Mouse (Mus musculus): Measurements from ENCODE around the gene Epo. TPM values are rescaled to one million over a fixed set of nuclear protein-coding genes. Genes with fewer than 3 reads are reported as not detected.

The Epo gene
- total and polyA plus RNA-seq, 3 experiments = not detected

- Histone ChIP-seq H3K27me3 (replicated peaks) (no peaks in the 10 kb centered on the region), H3K27ac (ENCODE audit: insufficient read depth, low read depth) (no peak overlapping the region), H3K36me3 (replicated peaks in 1 of 2; ENCODE audit: control insufficient read depth in 1 of 2, insufficient read depth in 1 of 2, low read length in 1 of 2) (peaks cover 91 to 99% of the 10 kb centered on the region in 2 experiments), H3K4me1 (ENCODE audit: control insufficient read depth in 1 of 2, insufficient read depth in 2 of 2) (peaks cover 0 to 22% of the 10 kb centered on the region in 2 experiments; a peak in 2 of 4 replicates), H3K9ac (ENCODE audit: insufficient read depth, low read depth) (no peak overlapping the region), H3K79me2 (replicated peaks; ENCODE audit: control insufficient read depth, extremely low read depth, insufficient read depth, poor library complexity, severe bottlenecking) (no peaks in the 10 kb centered on the region), H3K4me3 (replicated peaks in 1 of 3; ENCODE audit: low read depth in 2 of 3, low read length in 2 of 3, poor library complexity in 1 of 3) (no peak overlapping the region), H3K4me2 (ENCODE audit: insufficient read depth, low read depth, poor library complexity, severe bottlenecking) (no peak overlapping the region), H3K9me3 (replicated peaks; ENCODE audit: low read length) (no peaks in the 10 kb centered on the region)
- dilution Hi-C loops (cut with MboI; ENCODE audit: extremely low pct_ligation_motif_present, extremely low pct_unique_long_range_greater_than_20kb, low sequenced_read_pairs) (no loop called here), in situ Hi-C loops (cut with MboI; ENCODE audit: low pct_ligation_motif_present, low pct_unique_long_range_greater_than_20kb, low sequenced_read_pairs) (loop anchor here (25.0 kb wide), 1 partner anchor 238 kb away; no protein-coding TSS in a partner anchor)
- no peak for DNase-seq (ENCODE audit: extremely low read depth)
- no peak for TF ChIP-seq MYC (IDR thresholded peaks at IDR 0.05; ENCODE audit: low read depth, low read length)
- TF ChIP-seq EP300 (IDR thresholded peaks at IDR 0.05; ENCODE audit: low read length) = no peak
- no peak for TF ChIP-seq SMC3 (IDR thresholded peaks at IDR 0.05; ENCODE audit: low read depth, low read length)
- no peak for TF ChIP-seq ZMIZ1 (IDR thresholded peaks at IDR 0.05; ENCODE audit: low read depth, low read length)
- no peak for TF ChIP-seq JUND (conservative IDR thresholded peaks at IDR 0.05; ENCODE audit: low read depth, low read length)
- no peak for TF ChIP-seq UBTF (IDR thresholded peaks at IDR 0.05; ENCODE audit: low read depth, low read length)
- no peak for TF ChIP-seq TCF12 (IDR thresholded peaks at IDR 0.05; ENCODE audit: low read depth, low read length)
- TF ChIP-seq USF2 (conservative IDR thresholded peaks at IDR 0.05; ENCODE audit: low read depth, low read length) = no peak
- no peak for TF ChIP-seq RAD21 (IDR thresholded peaks at IDR 0.05; ENCODE audit: low read depth, low read length)
- no peak for TF ChIP-seq ZKSCAN1 (IDR thresholded peaks at IDR 0.05; ENCODE audit: borderline replicate concordance, low read depth, low read length)
- TF ChIP-seq CTCF (conservative IDR thresholded peaks at IDR 0.05 in 1 of 2, IDR thresholded peaks at IDR 0.05 in 1 of 2; ENCODE audit: low read depth in 2 of 2, low read length in 2 of 2) = no peak
- TF ChIP-seq GABPA (IDR thresholded peaks at IDR 0.05; ENCODE audit: insufficient replicate concordance, low read depth, low read length) = no peak
- TF ChIP-seq SIN3A (IDR thresholded peaks at IDR 0.05; ENCODE audit: low read length) = no peak
- no peak for TF ChIP-seq POLR2AphosphoS2 (IDR thresholded peaks at IDR 0.05; ENCODE audit: low read depth, low read length)
- TF ChIP-seq E2F4 (IDR thresholded peaks at IDR 0.05; ENCODE audit: insufficient replicate concordance, low read depth, low read length) = no peak
- no peak for TF ChIP-seq POLR2A (IDR thresholded peaks at IDR 0.05; ENCODE audit: low read depth, low read length)
- no peak for TF ChIP-seq ELF1 (IDR thresholded peaks at IDR 0.05; ENCODE audit: low read depth, low read length)
- no peak for TF ChIP-seq IRF4 (IDR thresholded peaks at IDR 0.05; ENCODE audit: low read depth, low read length)
Measured at GRCm38 (mm10) chr5:137524251-137524515, 8.9 kb downstream of the Epo start.

GRCm38 (mm10) chr5:137523396-137524250 lies 9.4 kb downstream of the Epo start:
- H3K36me3 ChIP-seq (replicated peaks in 1 of 2; ENCODE audit: control insufficient read depth in 1 of 2, insufficient read depth in 1 of 2, low read length in 1 of 2) = peaks cover 91 to 99% of the 10 kb centered on the region in 2 experiments
- dilution Hi-C loops (cut with MboI; ENCODE audit: extremely low pct_ligation_motif_present, extremely low pct_unique_long_range_greater_than_20kb, low sequenced_read_pairs) = no loop called here
- no peak overlapping the region for H3K4me2 ChIP-seq (ENCODE audit: insufficient read depth, low read depth, poor library complexity, severe bottlenecking)
- H3K9ac ChIP-seq (ENCODE audit: insufficient read depth, low read depth) = no peak overlapping the region
- no peak for TF ChIP-seq MXI1 (IDR thresholded peaks at IDR 0.05; ENCODE audit: low read depth, low read length)
- TF ChIP-seq ZKSCAN1 (IDR thresholded peaks at IDR 0.05; ENCODE audit: borderline replicate concordance, low read depth, low read length) = no peak
- no peak for TF ChIP-seq IRF4 (IDR thresholded peaks at IDR 0.05; ENCODE audit: low read depth, low read length)
- no peak for TF ChIP-seq NRF1 (IDR thresholded peaks at IDR 0.05; ENCODE audit: low read depth, low read length)
- no peak for TF ChIP-seq ZNF384 (IDR thresholded peaks at IDR 0.05; ENCODE audit: low read depth, low read length)
- no peak for TF ChIP-seq PAX5 (IDR thresholded peaks at IDR 0.05; ENCODE audit: low read length)
- TF ChIP-seq POLR2AphosphoS2 (IDR thresholded peaks at IDR 0.05; ENCODE audit: low read depth, low read length) = no peak
- TF ChIP-seq JUN (IDR thresholded peaks at IDR 0.05; ENCODE audit: insufficient read depth, low read depth, low read length) = no peak
- no peak for TF ChIP-seq RAD21 (IDR thresholded peaks at IDR 0.05; ENCODE audit: low read depth, low read length)
- no peak for TF ChIP-seq TCF12 (IDR thresholded peaks at IDR 0.05; ENCODE audit: low read depth, low read length)
- TF ChIP-seq CTCF (conservative IDR thresholded peaks at IDR 0.05 in 1 of 2, IDR thresholded peaks at IDR 0.05 in 1 of 2; ENCODE audit: low read depth in 2 of 2, low read length in 2 of 2) = no peak
- TF ChIP-seq MYC (IDR thresholded peaks at IDR 0.05; ENCODE audit: low read depth, low read length) = no peak
- no peak for TF ChIP-seq USF1 (IDR thresholded peaks at IDR 0.05; ENCODE audit: low read depth, low read length)
- no peak for TF ChIP-seq USF2 (conservative IDR thresholded peaks at IDR 0.05; ENCODE audit: low read depth, low read length)
- TF ChIP-seq ETS1 (conservative IDR thresholded peaks at IDR 0.05; ENCODE audit: low read depth, low read length) = no peak
- TF ChIP-seq MEF2A (IDR thresholded peaks at IDR 0.05; ENCODE audit: borderline replicate concordance, low read depth, low read length) = no peak
- no peak for TF ChIP-seq ELF1 (IDR thresholded peaks at IDR 0.05; ENCODE audit: low read depth, low read length)
- TF ChIP-seq MAX (IDR thresholded peaks at IDR 0.05; ENCODE audit: low read length) = no peak
- TF ChIP-seq CHD2 (IDR thresholded peaks at IDR 0.05; ENCODE audit: low read length) = no peak
- TF ChIP-seq GABPA (IDR thresholded peaks at IDR 0.05; ENCODE audit: insufficient replicate concordance, low read depth, low read length) = no peak
- no peaks in the 10 kb centered on the region for H3K27me3 ChIP-seq (replicated peaks)
- H3K79me2 ChIP-seq (replicated peaks; ENCODE audit: control insufficient read depth, extremely low read depth, insufficient read depth, poor library complexity, severe bottlenecking) = no peaks in the 10 kb centered on the region
- H3K27ac ChIP-seq (ENCODE audit: insufficient read depth, low read depth) = no peak overlapping the region
- no peak overlapping the region for H3K4me3 ChIP-seq (replicated peaks in 1 of 3; ENCODE audit: low read depth in 2 of 3, low read length in 2 of 3, poor library complexity in 1 of 3)
- no peaks in the 10 kb centered on the region for H3K9me3 ChIP-seq (replicated peaks; ENCODE audit: low read length)
- in situ Hi-C loops (cut with MboI; ENCODE audit: low pct_ligation_motif_present, low pct_unique_long_range_greater_than_20kb, low sequenced_read_pairs) = loop anchor here (25.0 kb wide), 1 partner anchor 239 kb away; no protein-coding TSS in a partner anchor
- no peak for DNase-seq (ENCODE audit: extremely low read depth)
- H3K4me1 ChIP-seq (ENCODE audit: control insufficient read depth in 1 of 2, insufficient read depth in 2 of 2) = peaks cover 0 to 18% of the 10 kb centered on the region in 2 experiments; a peak in 2 of 4 replicates
